ENCODE assay signal across 18 mouse cellular contexts in the genomic region with DNA sequence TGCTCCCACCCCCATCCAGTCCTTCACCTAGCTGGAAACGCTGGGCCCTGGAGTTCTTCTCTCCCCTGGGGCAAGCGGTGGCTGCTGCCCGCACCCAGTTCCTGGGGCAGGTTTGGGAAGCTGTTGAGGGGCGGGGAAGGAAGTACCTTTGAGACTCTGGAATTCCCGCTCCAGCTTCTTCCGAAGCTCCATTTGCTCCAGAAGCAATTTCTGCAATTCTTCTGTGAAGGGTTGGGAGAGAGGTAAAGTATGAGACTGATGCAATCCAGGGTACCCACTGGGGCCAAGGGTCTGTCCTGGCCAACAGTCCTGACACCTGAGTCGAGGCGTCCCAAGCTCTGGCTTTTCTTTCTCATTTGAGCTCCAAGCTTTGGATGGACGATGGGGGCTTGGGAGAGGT. TPM values are rescaled to one million over a fixed set of nuclear protein-coding genes. Genes with fewer than 3 reads are reported as not detected.
DNase-seq lines count a peak whose midpoint lies in the region; ATAC-seq lines count a peak whose summit lies in the region.
"Had no signal": no experiment of that assay in that cellular context is flagged by ENCODE, and none has a peak within 500 bp of the region (broad histone marks: within the 10 kb centered on the region; RNA-seq: fewer than 3 reads in every experiment).

No protein-coding gene starts in this region.

- H3K27ac ChIP-seq in midbrain, embryonic 10.5 days (replicated peaks), result no peak overlapping the region
- no peak overlapping the region for H3K27ac ChIP-seq in midbrain, embryonic 14.5 days (replicated peaks; ENCODE audit: low read depth, low read length)
- no peak overlapping the region for H3K27ac ChIP-seq in embryonic facial prominence, embryonic 13.5 days
- H3K27ac ChIP-seq in hindbrain, embryonic 16.5 days (ENCODE audit: low read depth, low read length), result no peak overlapping the region
- H3K27ac ChIP-seq in neural tube, embryonic 14.5 days (ENCODE audit: low read depth, low read length), result peak overlapping the region; percentile 50; the same call in 1 of the 2 replicates
- H3K27ac ChIP-seq: intestine, embryonic 15.5 days; liver, embryonic 15.5 days had no signal

- no peaks in the 10 kb centered on the region for H3K36me3 ChIP-seq in midbrain, embryonic 10.5 days
- H3K36me3 ChIP-seq in midbrain, embryonic 14.5 days (ENCODE audit: control insufficient read depth, insufficient read depth, low read length), result no peaks in the 10 kb centered on the region
- H3K36me3 ChIP-seq in embryonic facial prominence, embryonic 13.5 days, result no peaks in the 10 kb centered on the region
- no peaks in the 10 kb centered on the region for H3K36me3 ChIP-seq in hindbrain, embryonic 16.5 days (ENCODE audit: control insufficient read depth, insufficient read depth, low read length)
- no peaks in the 10 kb centered on the region for H3K36me3 ChIP-seq in neural tube, embryonic 14.5 days (ENCODE audit: control insufficient read depth, insufficient read depth, low read length)
- H3K36me3 ChIP-seq: G1E; intestine, embryonic 15.5 days; liver, embryonic 15.5 days had no signal

- no peak overlapping the region for H3K9ac ChIP-seq in midbrain, embryonic 14.5 days (replicated peaks; ENCODE audit: low read length)
- no peak overlapping the region for H3K9ac ChIP-seq in embryonic facial prominence, embryonic 13.5 days
- peak overlapping the region; percentile 25; the same call in 1 of the 2 replicates for H3K9ac ChIP-seq in hindbrain, embryonic 16.5 days (ENCODE audit: low read depth, low read length)
- H3K9ac ChIP-seq in neural tube, embryonic 14.5 days (replicated peaks; ENCODE audit: low read depth, low read length), result peak overlapping the region; percentile 0; the same call in 1 of the 2 replicates
- H3K9ac ChIP-seq: intestine, embryonic 15.5 days; liver, embryonic 15.5 days had no signal

- no peak overlapping the region for H3K4me2 ChIP-seq in midbrain, embryonic 14.5 days (ENCODE audit: low read length)
- H3K4me2 ChIP-seq in embryonic facial prominence, embryonic 13.5 days, result no peak overlapping the region
- peak overlapping the region; percentile 29 for H3K4me2 ChIP-seq in hindbrain, embryonic 16.5 days (ENCODE audit: low read length)
- peak overlapping the region; percentile 67 for H3K4me2 ChIP-seq in neural tube, embryonic 14.5 days (ENCODE audit: low read depth, low read length)
- H3K4me2 ChIP-seq: intestine, embryonic 15.5 days; liver, embryonic 15.5 days had no signal

- H3K4me1 ChIP-seq in midbrain, embryonic 10.5 days, result peaks cover 66% of the 10 kb centered on the region
- peaks cover 14% of the 10 kb centered on the region for H3K4me1 ChIP-seq in midbrain, embryonic 14.5 days (ENCODE audit: control insufficient read depth, insufficient read depth, low read length)
- peaks cover 72% of the 10 kb centered on the region for H3K4me1 ChIP-seq in embryonic facial prominence, embryonic 13.5 days
- peaks cover 31% of the 10 kb centered on the region for H3K4me1 ChIP-seq in hindbrain, embryonic 16.5 days (ENCODE audit: control insufficient read depth, insufficient read depth, low read depth, low read length)
- H3K4me1 ChIP-seq in neural tube, embryonic 14.5 days (ENCODE audit: control insufficient read depth, insufficient read depth, low read length), result peaks cover 20% of the 10 kb centered on the region

- H3K27me3 ChIP-seq in midbrain, embryonic 10.5 days (ENCODE audit: low read depth, poor library complexity, severe bottlenecking), result peaks cover 100% of the 10 kb centered on the region
- H3K27me3 ChIP-seq in midbrain, embryonic 14.5 days (ENCODE audit: control insufficient read depth, insufficient read depth, low read length), result peaks cover 99% of the 10 kb centered on the region
- peaks cover 99% of the 10 kb centered on the region for H3K27me3 ChIP-seq in embryonic facial prominence, embryonic 13.5 days
- H3K27me3 ChIP-seq in hindbrain, embryonic 16.5 days (replicated peaks; ENCODE audit: control insufficient read depth, insufficient read depth, low read length), result peaks cover 52% of the 10 kb centered on the region
- peaks cover 33% of the 10 kb centered on the region for H3K27me3 ChIP-seq in neural tube, embryonic 14.5 days (ENCODE audit: control insufficient read depth, insufficient read depth, low read length)

- ATAC-seq in midbrain, embryonic 14.5 days (ENCODE audit: low FRiP score, low TSS enrichment), result no peak
- no peak for ATAC-seq in embryonic facial prominence, embryonic 13.5 days (ENCODE audit: insufficient number of reproducible peaks, insufficient read depth, low FRiP score, low TSS enrichment, low read depth)
- no peak for ATAC-seq in hindbrain, embryonic 16.5 days
- no peak for ATAC-seq in neural tube, embryonic 14.5 days (ENCODE audit: low read depth)
- ATAC-seq: intestine, embryonic 15.5 days; lung, postnatal 0 days had no signal

- peak; percentile 33 for DNase-seq in midbrain, embryonic 10.5 days (ENCODE audit: low spot score)
- DNase-seq in midbrain, embryonic 14.5 days, result no peak
- DNase-seq in thymus, postnatal 4 days, result no peak
- no peak for DNase-seq in right cerebral cortex, adult 18-20 months
- DNase-seq: gastrocnemius, postnatal 14 days; heart, postnatal 10 days; kidney, postnatal 25 days; right cerebral cortex, postnatal 14 days; thymus, postnatal 25 days had no signal

- WGBS in midbrain, embryonic 10.5 days, result 2% methylated on average over 9 of the region's 9 CpGs
- WGBS in midbrain, embryonic 14.5 days, result under 1% methylated on average over 9 of the region's 9 CpGs
- 1% methylated on average over 9 of the region's 9 CpGs for WGBS in embryonic facial prominence, embryonic 13.5 days
- WGBS in hindbrain, embryonic 16.5 days, result 4% methylated on average over 9 of the region's 9 CpGs
- whole genome bisulfite sequencing in neural tube, embryonic 14.5 days, result 2% methylated on average over 9 of the region's 9 CpGs

- H3K4me3 ChIP-seq in midbrain, embryonic 10.5 days, result no peak overlapping the region
- no peak overlapping the region for H3K4me3 ChIP-seq in midbrain, embryonic 14.5 days (replicated peaks; ENCODE audit: low read depth, low read length)
- peak overlapping the region; percentile 2; the same call in 1 of the 2 replicates for H3K4me3 ChIP-seq in embryonic facial prominence, embryonic 13.5 days
- H3K4me3 ChIP-seq in hindbrain, embryonic 16.5 days (ENCODE audit: low read length), result peak overlapping the region; percentile 4; the same call in 1 of the 2 replicates
- H3K4me3 ChIP-seq in neural tube, embryonic 14.5 days (ENCODE audit: low read depth, low read length), result peak overlapping the region; percentile 14; the same call in 1 of the 2 replicates
- H3K4me3 ChIP-seq: intestine, embryonic 15.5 days; liver, embryonic 15.5 days; myocyte had no signal

- no peaks in the 10 kb centered on the region for H3K9me3 ChIP-seq in midbrain, embryonic 10.5 days (replicated peaks)
- H3K9me3 ChIP-seq in midbrain, embryonic 14.5 days (ENCODE audit: control insufficient read depth, low read length), result no peaks in the 10 kb centered on the region
- H3K9me3 ChIP-seq in embryonic facial prominence, embryonic 13.5 days, result no peaks in the 10 kb centered on the region
- no peaks in the 10 kb centered on the region for H3K9me3 ChIP-seq in hindbrain, embryonic 16.5 days (ENCODE audit: control insufficient read depth, low read length)
- H3K9me3 ChIP-seq in neural tube, embryonic 14.5 days (ENCODE audit: control insufficient read depth, low read length), result no peaks in the 10 kb centered on the region
- H3K9me3 ChIP-seq: intestine, embryonic 15.5 days; liver, embryonic 15.5 days had no signal

RNA-seq across cellular contexts. Expression of a gene that starts 8.6 kb away (rescaled TPM):
- 0.12 TPM in 1 of 2 replicates, not detected in the other for polyA plus RNA-seq in midbrain, embryonic 10.5 days (2016; fragmentation: Nextera tagmentation; extraction: Ambion mirVana)
- polyA plus RNA-seq in midbrain, embryonic 14.5 days (2014; fragmentation: Nextera tagmentation; extraction: Ambion mirVana), result 5.0 TPM in 2 replicates
- 0.58 TPM in 1 of 2 replicates, not detected in the other for polyA plus RNA-seq in embryonic facial prominence, embryonic 13.5 days (2015; fragmentation: Nextera tagmentation; extraction: Ambion mirVana)
- 10.8 and 11.8 TPM in 2 replicates for polyA plus RNA-seq in hindbrain, embryonic 16.5 days (2015; fragmentation: Nextera tagmentation; extraction: Ambion mirVana)
- polyA plus RNA-seq in neural tube, embryonic 14.5 days (2014; fragmentation: Nextera tagmentation; extraction: Ambion mirVana), result 22.7 and 23.2 TPM in 2 replicates
- polyA plus RNA-seq: G1E; intestine, embryonic 15.5 days; liver, embryonic 15.5 days; stomach, embryonic 16.5 days had no signal

Comparison
In these comparisons a context has a peak if more than half of its experiments do, and no peak if none do; other contexts are left out.
1. H3K4me3 ChIP-seq: peak in embryonic facial prominence, embryonic 13.5 days (single experiment), hindbrain, embryonic 16.5 days (single experiment) and neural tube, embryonic 14.5 days (single experiment); none in midbrain, embryonic 10.5 days (single experiment) and midbrain, embryonic 14.5 days (single experiment).
2. H3K4me2 ChIP-seq: peak in hindbrain, embryonic 16.5 days (single experiment) and neural tube, embryonic 14.5 days (single experiment); none in midbrain, embryonic 14.5 days (single experiment) and embryonic facial prominence, embryonic 13.5 days (single experiment).
3. H3K9ac ChIP-seq: peak in hindbrain, embryonic 16.5 days (single experiment) and neural tube, embryonic 14.5 days (single experiment); none in midbrain, embryonic 14.5 days (single experiment) and embryonic facial prominence, embryonic 13.5 days (single experiment).